Mouse (Mus musculus) limb, embryonic 14.5 days (tissue): ENCODE results near the gene Pygb. TPM values are rescaled to one million over a fixed set of nuclear protein-coding genes. Genes with fewer than 3 reads are reported as not detected.

Experiments
- ATAC-seq: fragments of 200-750 bp; cut with Nextera tagmentation; 2 replicates; pipeline ENCODE4 v1.8.0; 2017; ENCODE audit warnings: low read depth, moderate number of reproducible peaks, moderate TSS enrichment; ENCODE audit not compliant: low FRiP score
- DNase-seq: peaks from one replicate; pipeline ENCODE4 v3.0.0-alpha.2; 2015; ENCODE audit warnings: low spot score
- H3K27ac ChIP-seq: fragments of 300-500 bp; sonication (generic); replicated peaks from 2 replicates; pipeline ENCODE4 v1.5.1; 2014; ENCODE audit warnings: low read depth, mild to moderate bottlenecking, low read length, moderate library complexity, mixed read lengths
- H3K27me3 ChIP-seq: fragments of 300-500 bp; sonication (generic); 2 replicates; pipeline ENCODE4 v1.6.1; 2014; ENCODE audit warnings: low read length, mixed read lengths; ENCODE audit not compliant: control insufficient read depth, insufficient read depth
- H3K36me3 ChIP-seq: fragments of 300-500 bp; sonication (generic); 2 replicates; pipeline ENCODE4 v1.6.1; 2014; ENCODE audit warnings: mild to moderate bottlenecking, low read length, moderate library complexity, mixed read lengths; ENCODE audit not compliant: control insufficient read depth, insufficient read depth
- H3K4me1 ChIP-seq: fragments of 300-500 bp; sonication (generic); 2 replicates; pipeline ENCODE4 v1.6.1; 2014; ENCODE audit warnings: antibody characterized with exemption, low read length, mixed read lengths; ENCODE audit not compliant: control insufficient read depth, insufficient read depth
- H3K4me2 ChIP-seq: fragments of 300-500 bp; sonication (generic); replicated peaks from 2 replicates; pipeline ENCODE4 v1.6.1; 2014; ENCODE audit warnings: low read depth, mild to moderate bottlenecking, low read length, moderate library complexity; ENCODE audit not compliant: severe bottlenecking
- H3K4me3 ChIP-seq: fragments of 300-500 bp; sonication (generic); replicated peaks from 2 replicates; pipeline ENCODE4 v1.5.1; 2014; ENCODE audit warnings: low read length
- H3K9ac ChIP-seq: fragments of 300-500 bp; sonication (generic); 2 replicates; pipeline ENCODE4 v1.6.1; 2014; ENCODE audit warnings: mild to moderate bottlenecking, low read depth, low read length, moderate library complexity; ENCODE audit not compliant: severe bottlenecking
- H3K9me3 ChIP-seq: fragments of 300-500 bp; sonication (generic); 2 replicates; pipeline ENCODE4 v1.6.1; 2016; ENCODE audit warnings: low read length; ENCODE audit not compliant: control insufficient read depth
- POLR2A ChIP-seq: fragments of 200-500 bp; IDR thresholded peaks from 2 replicates; pipeline ENCODE4 v1.8.0; 2012; ENCODE audit warnings: inconsistent platforms, mild to moderate bottlenecking, moderate library complexity, borderline replicate concordance; ENCODE audit not compliant: insufficient read depth, insufficient read length; ENCODE audit errors: extremely low read depth
- WGBS: fragments of 180-500 bp; shearing (Covaris S2); extraction: QIAGEN DNeasy Blood & Tissue Kit; methylation state at CpG from one replicate; pipeline ENCODE4 v1.1.7; 2014; 5-methylcytosine and 5-hydroxymethylcytosine counted together
- polyA plus RNA-seq, 2 experiments: library from polyadenylated mRNA; depleted of rRNA in 1 of 2; stranded (reverse) in 1 of 2; unstranded in 1 of 2; fragments of >200 nt; fragmentation: Nextera tagmentation in 1 of 2; extraction: Ambion mirVana in 1 of 2; gene quantifications; 2 replicates each; pipeline versions ENCODE4 v1.2.1 to v1.2.3; 2012 to 2014

Gene Pygb
- polyA plus RNA-seq, 2 experiments, result 62.3 to 65.2 TPM

GRCm38 (mm10) chr2:150832029-150832428 lies 45.5 kb downstream of the Pygb start:
- no peak for TF ChIP-seq POLR2A
- Histone ChIP-seq H3K9ac (no peak overlapping the region), H3K4me3 (no peak overlapping the region), H3K4me1 (no peaks in the 10 kb centered on the region), H3K9me3 (no peaks in the 10 kb centered on the region), H3K27ac (no peak overlapping the region), H3K27me3 (no peaks in the 10 kb centered on the region), H3K4me2 (no peak overlapping the region), H3K36me3 (peaks cover 82% of the 10 kb centered on the region)
- ATAC-seq (no peak), DNase-seq (no peak)
- WGBS, result 90% methylated on average over 7 of the region's 7 CpGs

- Histone ChIP-seq H3K27ac (no peak overlapping the region), H3K9ac (no peak overlapping the region), H3K36me3 (peaks cover 62% of the 10 kb centered on the region), H3K4me2 (no peak overlapping the region), H3K9me3 (no peaks in the 10 kb centered on the region), H3K4me1 (no peaks in the 10 kb centered on the region), H3K4me3 (no peak overlapping the region), H3K27me3 (no peaks in the 10 kb centered on the region)
- 94% methylated on average over 7 of the region's 7 CpGs for WGBS
- DNase-seq, result no peak
- ATAC-seq, result no peak
- no peak for TF ChIP-seq POLR2A
These were observed 48.1 kb downstream of the Pygb start for GRCm38 (mm10) chr2:150834616-150835015.

- TF ChIP-seq POLR2A, result no peak
- no peak overlapping the region for H3K4me2 ChIP-seq
- H3K4me3 ChIP-seq, result no peak overlapping the region
- no peak overlapping the region for H3K27ac ChIP-seq
- ATAC-seq (no peak), DNase-seq (no peak)
- 91% methylated on average over 4 of the region's 4 CpGs for WGBS
- peaks cover 49% of the 10 kb centered on the region for H3K36me3 ChIP-seq
- no peaks in the 10 kb centered on the region for H3K4me1 ChIP-seq
- no peaks in the 10 kb centered on the region for H3K27me3 ChIP-seq
- H3K9me3 ChIP-seq, result no peaks in the 10 kb centered on the region
- no peak overlapping the region for H3K9ac ChIP-seq
These were observed 49.4 kb downstream of the Pygb start for GRCm38 (mm10) chr2:150835975-150836374.

GRCm38 (mm10) chr2:150836906-150837305 lies 50.4 kb downstream of the Pygb start:
- Histone ChIP-seq H3K4me3 (no peak overlapping the region), H3K9me3 (no peaks in the 10 kb centered on the region), H3K27ac (no peak overlapping the region), H3K4me2 (no peak overlapping the region), H3K27me3 (no peaks in the 10 kb centered on the region), H3K9ac (no peak overlapping the region), H3K4me1 (no peaks in the 10 kb centered on the region), H3K36me3 (peaks cover 39% of the 10 kb centered on the region)
- DNase-seq (no peak), ATAC-seq (no peak)
- no peak for TF ChIP-seq POLR2A
- 78% methylated on average over 15 of the region's 15 CpGs for WGBS

- H3K27me3 ChIP-seq, result no peaks in the 10 kb centered on the region
- no peak overlapping the region for H3K4me3 ChIP-seq
- no peak overlapping the region for H3K9ac ChIP-seq
- no peaks in the 10 kb centered on the region for H3K4me1 ChIP-seq
- no peak overlapping the region for H3K27ac ChIP-seq
- 100% methylated on average over 3 of the region's 3 CpGs for WGBS
- ATAC-seq, result no peak
- H3K9me3 ChIP-seq, result no peaks in the 10 kb centered on the region
- H3K4me2 ChIP-seq, result no peak overlapping the region
- DNase-seq, result no peak
- H3K36me3 ChIP-seq, result peaks cover 31% of the 10 kb centered on the region
- TF ChIP-seq POLR2A, result no peak
These were observed 51.2 kb downstream of the Pygb start for GRCm38 (mm10) chr2:150837781-150838180.

- WGBS, result 75% methylated on average over 12 of the region's 12 CpGs
These were observed 53.3 kb downstream of the Pygb start for GRCm38 (mm10) chr2:150839686-150840471.

More at GRCm38 (mm10) chr2:150839686-150840471, 53.3 kb downstream of the Pygb start:
- no peak overlapping the region for H3K9ac ChIP-seq
- H3K27me3 ChIP-seq, result no peaks in the 10 kb centered on the region
- no peak overlapping the region for H3K27ac ChIP-seq
- no peak overlapping the region for H3K4me3 ChIP-seq
- H3K36me3 ChIP-seq, result peaks cover 15% of the 10 kb centered on the region
- H3K4me2 ChIP-seq, result no peak overlapping the region
- TF ChIP-seq POLR2A, result no peak
- no peak for DNase-seq
- ATAC-seq, result no peak
- no peaks in the 10 kb centered on the region for H3K9me3 ChIP-seq
- no peaks in the 10 kb centered on the region for H3K4me1 ChIP-seq
